Mouse (Mus musculus) kidney, postnatal 0 days (tissue): ENCODE data around the gene She. TPM values are rescaled to one million over a fixed set of nuclear protein-coding genes. Genes with fewer than 3 reads are reported as not detected.

Experiments
- ATAC-seq: fragments of 200-750 bp; cut with Nextera tagmentation; replicated peaks from 2 replicates; pipeline ENCODE4 v1.8.0; 2017; ENCODE audit warnings: low read depth, moderate number of reproducible peaks, moderate TSS enrichment, moderate library complexity; ENCODE audit not compliant: low FRiP score
- DNase-seq: peaks from one replicate; pipeline ENCODE4 v3.0.0-alpha.2; 2016; ENCODE audit warnings: low spot score
- H3K27ac ChIP-seq: fragments of 300-500 bp; sonication (generic); 2 replicates; pipeline ENCODE4 v1.5.1; 2014; ENCODE audit warnings: mild to moderate bottlenecking
- H3K27me3 ChIP-seq: fragments of 300-500 bp; sonication (generic); 2 replicates; pipeline ENCODE4 v1.6.1; 2014; ENCODE audit warnings: low read length, mixed read lengths; ENCODE audit not compliant: insufficient read depth
- H3K36me3 ChIP-seq: fragments of 300-500 bp; sonication (generic); 2 replicates; pipeline ENCODE4 v1.6.1; 2014; ENCODE audit warnings: low read length, mixed read lengths; ENCODE audit not compliant: insufficient read depth
- H3K4me1 ChIP-seq: fragments of 300-500 bp; sonication (generic); replicated peaks from 2 replicates; pipeline ENCODE4 v1.6.1; 2014; ENCODE audit warnings: antibody characterized with exemption, low read length, mixed read lengths; ENCODE audit not compliant: insufficient read depth
- H3K4me2 ChIP-seq: fragments of 300-500 bp; sonication (generic); 2 replicates; pipeline ENCODE4 v1.6.1; 2014; ENCODE audit warnings: mild to moderate bottlenecking, low read length, moderate library complexity, mixed read lengths
- H3K4me3 ChIP-seq: fragments of 300-500 bp; sonication (generic); replicated peaks from 2 replicates; pipeline ENCODE4 v1.5.1; 2014; ENCODE audit warnings: low read depth, low read length
- H3K9ac ChIP-seq: fragments of 300-500 bp; sonication (generic); 2 replicates; pipeline ENCODE4 v1.6.1; 2014; ENCODE audit warnings: low read depth, low read length
- H3K9me3 ChIP-seq: fragments of 300-500 bp; sonication (generic); replicated peaks from 2 replicates; pipeline ENCODE4 v1.6.1; 2016; ENCODE audit warnings: low read length, inconsistent platforms, mixed read lengths
- CTCF ChIP-seq: IDR thresholded peaks from 2 replicates; pipeline ENCODE4 v1.5.1; 2016; ENCODE audit warnings: antibody characterized with exemption, low read depth, mild to moderate bottlenecking, moderate library complexity
- WGBS: fragments of 180-500 bp; shearing (Covaris S2); extraction: QIAGEN DNeasy Blood & Tissue Kit; methylation state at CpG from one replicate; pipeline ENCODE4 v1.1.7; 2014; 5-methylcytosine and 5-hydroxymethylcytosine counted together
- polyA plus RNA-seq: library from polyadenylated mRNA; unstranded; fragments of >200 nt; fragmentation: Nextera tagmentation; extraction: Ambion mirVana; gene quantifications from 2 replicates; pipeline ENCODE4 v1.2.1, GENCODE M21; 2015

Gene She
- polyA plus RNA-seq, 1 experiment from 2014 or later, result 5.9 TPM

- 88% methylated on average over 11 of the region's 11 CpGs for WGBS
- no peak overlapping the region for H3K27ac ChIP-seq
- no peaks in the 10 kb centered on the region for H3K27me3 ChIP-seq
- H3K9me3 ChIP-seq, result no peaks in the 10 kb centered on the region
- no peak overlapping the region for H3K9ac ChIP-seq
- no peak overlapping the region for H3K4me3 ChIP-seq
- DNase-seq (no peak), ATAC-seq (no peak)
- no peaks in the 10 kb centered on the region for H3K4me1 ChIP-seq
- H3K36me3 ChIP-seq, result no peaks in the 10 kb centered on the region
- H3K4me2 ChIP-seq, result no peak overlapping the region
- TF ChIP-seq CTCF, result no peak
Observed at GRCm38 (mm10) chr3:89821096-89821513, 10.1 kb upstream of the She start.

GRCm38 (mm10) chr3:89821548-89822480 lies 9.4 kb upstream of the She start:
- H3K4me3 ChIP-seq, result no peak overlapping the region
- no peaks in the 10 kb centered on the region for H3K36me3 ChIP-seq
- DNase-seq (no peak), ATAC-seq (no peak)
- no peak for TF ChIP-seq CTCF
- H3K4me1 ChIP-seq, result no peaks in the 10 kb centered on the region
- H3K27me3 ChIP-seq, result no peaks in the 10 kb centered on the region
- H3K4me2 ChIP-seq, result no peak overlapping the region
- H3K9ac ChIP-seq, result no peak overlapping the region
- H3K9me3 ChIP-seq, result no peaks in the 10 kb centered on the region
- H3K27ac ChIP-seq, result no peak overlapping the region
- 71% methylated on average over 10 of the region's 10 CpGs for WGBS

GRCm38 (mm10) chr3:89823594-89823993 lies 7.6 kb upstream of the She start:
- Histone ChIP-seq H3K4me2 (no peak overlapping the region), H3K4me1 (no peaks in the 10 kb centered on the region), H3K27me3 (no peaks in the 10 kb centered on the region), H3K9me3 (no peaks in the 10 kb centered on the region), H3K4me3 (no peak overlapping the region), H3K27ac (no peak overlapping the region), H3K36me3 (no peaks in the 10 kb centered on the region), H3K9ac (no peak overlapping the region)
- 37% methylated on average over 2 of the region's 2 CpGs for WGBS
- peak; percentile 25 for DNase-seq
- ATAC-seq, result no peak
- no peak for TF ChIP-seq CTCF

- Histone ChIP-seq H3K4me2 (no peak overlapping the region), H3K9me3 (no peaks in the 10 kb centered on the region), H3K36me3 (no peaks in the 10 kb centered on the region), H3K27me3 (peaks cover 15% of the 10 kb centered on the region), H3K4me1 (no peaks in the 10 kb centered on the region), H3K9ac (no peak overlapping the region), H3K27ac (no peak overlapping the region), H3K4me3 (no peak overlapping the region)
- ATAC-seq, result no peak
- TF ChIP-seq CTCF, result no peak
- no peak for DNase-seq
- WGBS, result 53% methylated on average over 3 of the region's 3 CpGs
Observed at GRCm38 (mm10) chr3:89826295-89826694, 4.9 kb upstream of the She start.

- no peak overlapping the region for H3K4me3 ChIP-seq
- 36% methylated on average over 8 of the region's 8 CpGs for WGBS
- H3K9ac ChIP-seq, result no peak overlapping the region
- ATAC-seq, result no peak
- H3K4me1 ChIP-seq, result 0 out of 2 replicates have a peak, but pooled peaks cover 4% of the 10 kb centered on the region
- H3K9me3 ChIP-seq, result no peaks in the 10 kb centered on the region
- no peaks in the 10 kb centered on the region for H3K36me3 ChIP-seq
- no peak overlapping the region for H3K27ac ChIP-seq
- peak; percentile 52 for DNase-seq
- H3K27me3 ChIP-seq, result peaks cover 20% of the 10 kb centered on the region
- no peak for TF ChIP-seq CTCF
- H3K4me2 ChIP-seq, result no peak overlapping the region
Observed at GRCm38 (mm10) chr3:89835362-89835761, 4.2 kb downstream of the She start.

GRCm38 (mm10) chr3:89842258-89842657 lies 11.1 kb downstream of the She start:
- WGBS, result 75% methylated on average over 4 of the region's 4 CpGs
- Histone ChIP-seq H3K9me3 (no peaks in the 10 kb centered on the region), H3K27ac (no peak overlapping the region), H3K9ac (no peak overlapping the region), H3K36me3 (no peaks in the 10 kb centered on the region), H3K27me3 (no peaks in the 10 kb centered on the region), H3K4me3 (no peak overlapping the region), H3K4me2 (no peak overlapping the region), H3K4me1 (no peaks in the 10 kb centered on the region)
- no peak for ATAC-seq
- no peak for DNase-seq
- peak; percentile 65 for TF ChIP-seq CTCF
